Mouse (Mus musculus): Measurements from ENCODE around the gene Smim15.

Gene Smim15

GRCm38 (mm10) chr13:108062900-108063299 is 18.7 kb downstream of the Smim15 start:
- no peak for DNase-seq (ENCODE audit: low spot score in 2 of 2)

GRCm38 (mm10) chr13:108063374-108064134 is 19.3 kb downstream of the Smim15 start:
- no peak for DNase-seq (ENCODE audit: low spot score in 2 of 2)

GRCm38 (mm10) chr13:108064331-108064730 is 20.1 kb downstream of the Smim15 start:
- no peak for DNase-seq (ENCODE audit: low spot score in 2 of 2)

- DNase-seq (ENCODE audit: low spot score in 2 of 2): no peak
These were observed 21.8 kb downstream of the Smim15 start for GRCm38 (mm10) chr13:108066021-108066420.

GRCm38 (mm10) chr13:108069151-108069550 is 24.9 kb downstream of the Smim15 start:
- no peak for DNase-seq (ENCODE audit: low spot score in 2 of 2)

- DNase-seq (ENCODE audit: low spot score in 2 of 2): no peak
These were observed 25.9 kb downstream of the Smim15 start for GRCm38 (mm10) chr13:108070171-108070570.

- no peak for DNase-seq (ENCODE audit: low spot score in 2 of 2)
These were observed 33.2 kb downstream of the Smim15 start for GRCm38 (mm10) chr13:108077476-108077875.

- no peak for DNase-seq (ENCODE audit: low spot score in 2 of 2)
These were observed 33.7 kb downstream of the Smim15 start for GRCm38 (mm10) chr13:108077901-108078300.

GRCm38 (mm10) chr13:108084086-108084485 is 39.8 kb downstream of the Smim15 start:
- DNase-seq (ENCODE audit: low spot score in 2 of 2): no peak

- DNase-seq (ENCODE audit: low spot score in 2 of 2): no peak
These were observed 41.8 kb downstream of the Smim15 start for GRCm38 (mm10) chr13:108086036-108086435.

GRCm38 (mm10) chr13:108086724-108087123 is 42.5 kb downstream of the Smim15 start:
- DNase-seq (ENCODE audit: low spot score in 2 of 2): no peak

GRCm38 (mm10) chr13:108092290-108092689 is 48.0 kb downstream of the Smim15 start:
- no peak for DNase-seq (ENCODE audit: low spot score in 2 of 2)

GRCm38 (mm10) chr13:108094681-108095080 is 50.4 kb downstream of the Smim15 start:
- DNase-seq (ENCODE audit: low spot score in 2 of 2): no peak

- no peak for DNase-seq (ENCODE audit: low spot score in 2 of 2)
These were observed 51.4 kb downstream of the Smim15 start for GRCm38 (mm10) chr13:108095617-108096016.

- DNase-seq (ENCODE audit: low spot score in 2 of 2): no peak
These were observed 52.2 kb downstream of the Smim15 start for GRCm38 (mm10) chr13:108096446-108096845.
